Mouse (Mus musculus): Measurements from ENCODE around the gene Slc37a1. TPM values are rescaled to one million over a fixed set of nuclear protein-coding genes. Genes with fewer than 3 reads are reported as not detected.
"Not testable (repeated sequence)": the region's sequence is repeated elsewhere in the genome, so short reads cannot be mapped to it uniquely, and the experiment has no call there.

The Slc37a1 gene
- total RNA-seq, 2 experiments from 2014 or later = 8.2 to 9.9 TPM

- intact Hi-C loops (cut with DNase I) = loop anchor here (10.0 kb wide), 1 partner anchor 330 kb away; no protein-coding TSS in a partner anchor
- no peak for DNase-seq (ENCODE audit: low spot score in 2 of 2)
Measured at GRCm38 (mm10) chr17:31334509-31335260, 48.1 kb downstream of the Slc37a1 start.

- no peak for DNase-seq (ENCODE audit: low spot score in 2 of 2)
- intact Hi-C loops (cut with DNase I) = loop anchor here (10.0 kb wide), 1 partner anchor 329 kb away; no protein-coding TSS in a partner anchor
Measured at GRCm38 (mm10) chr17:31335344-31336080, 48.9 kb downstream of the Slc37a1 start.

GRCm38 (mm10) chr17:31339769-31340168, 53.2 kb downstream of the Slc37a1 start:
- intact Hi-C loops (cut with DNase I) = loop anchor here (10.0 kb wide), 1 partner anchor 325 kb away; no protein-coding TSS in a partner anchor
- DNase-seq (ENCODE audit: low spot score in 2 of 2) = no peak

GRCm38 (mm10) chr17:31342191-31342590, 55.6 kb downstream of the Slc37a1 start:
- intact Hi-C loops (cut with DNase I) = no loop called here
- no peak for DNase-seq (ENCODE audit: low spot score in 2 of 2)

GRCm38 (mm10) chr17:31344172-31344801, 57.7 kb downstream of the Slc37a1 start:
- DNase-seq (ENCODE audit: low spot score in 2 of 2) = peak; percentile 54 to 62
- intact Hi-C loops (cut with DNase I) = no loop called here

GRCm38 (mm10) chr17:31344816-31345215, 58.2 kb downstream of the Slc37a1 start:
- DNase-seq (ENCODE audit: low spot score in 2 of 2) = no peak
- intact Hi-C loops (cut with DNase I) = no loop called here

- intact Hi-C loops (cut with DNase I) = no loop called here
- DNase-seq (ENCODE audit: low spot score in 2 of 2) = no peak
Measured at GRCm38 (mm10) chr17:31348129-31348528, 61.5 kb downstream of the Slc37a1 start.

- intact Hi-C loops (cut with DNase I) = no loop called here
- peak; percentile 39 to 44 for DNase-seq (ENCODE audit: low spot score in 2 of 2)
Measured at GRCm38 (mm10) chr17:31349388-31349787, 62.8 kb downstream of the Slc37a1 start.

- intact Hi-C loops (cut with DNase I) = no loop called here
- DNase-seq (ENCODE audit: low spot score in 2 of 2) = no peak
Measured at GRCm38 (mm10) chr17:31351984-31352383, 65.4 kb downstream of the Slc37a1 start.

- intact Hi-C loops (cut with DNase I) = no loop called here
- DNase-seq (ENCODE audit: low spot score in 2 of 2) = peak in 1 of 2 experiments; percentile 26
Measured at GRCm38 (mm10) chr17:31353255-31353654, 66.7 kb downstream of the Slc37a1 start.

GRCm38 (mm10) chr17:31354684-31355083, 68.1 kb downstream of the Slc37a1 start:
- intact Hi-C loops (cut with DNase I); DNase-seq (ENCODE audit: low spot score in 2 of 2): not testable (repeated sequence)

- no peak for DNase-seq (ENCODE audit: low spot score in 2 of 2)
- intact Hi-C loops (cut with DNase I) = no loop called here
Measured at GRCm38 (mm10) chr17:31355792-31356502, 69.4 kb downstream of the Slc37a1 start.

GRCm38 (mm10) chr17:31360582-31360981, 74.0 kb downstream of the Slc37a1 start:
- DNase-seq (ENCODE audit: low spot score in 2 of 2) = no peak

GRCm38 (mm10) chr17:31365586-31366166, 79.1 kb downstream of the Slc37a1 start:
- DNase-seq (ENCODE audit: low spot score in 2 of 2) = no peak
- intact Hi-C loops (cut with DNase I) = no loop called here

More at GRCm38 (mm10) chr17:31360582-31360981, 74.0 kb downstream of the Slc37a1 start:
- intact Hi-C loops (cut with DNase I) = no loop called here

- intact Hi-C loops (cut with DNase I) = no loop called here
- no peak for DNase-seq (ENCODE audit: low spot score in 2 of 2)
Measured at GRCm38 (mm10) chr17:31370221-31370620, 83.6 kb downstream of the Slc37a1 start.

- DNase-seq (ENCODE audit: low spot score in 2 of 2) = no peak
- intact Hi-C loops (cut with DNase I) = no loop called here
Measured at GRCm38 (mm10) chr17:31370931-31371330, 84.3 kb downstream of the Slc37a1 start.

GRCm38 (mm10) chr17:31377961-31378360, 91.4 kb downstream of the Slc37a1 start:
- peak; percentile 55 to 72 for DNase-seq (ENCODE audit: low spot score in 2 of 2)
- intact Hi-C loops (cut with DNase I) = loop anchor here (1.0 to 2.0 kb wide), 2 partner anchors 70 to 115 kb away; no protein-coding TSS in a partner anchor

- DNase-seq (ENCODE audit: low spot score in 2 of 2) = peak in 1 of 2 experiments; percentile 40
- intact Hi-C loops (cut with DNase I) = loop anchor here (1.0 to 2.0 kb wide), 2 partner anchors 70 to 114 kb away; no protein-coding TSS in a partner anchor
Measured at GRCm38 (mm10) chr17:31378361-31378761, 91.8 kb downstream of the Slc37a1 start.

GRCm38 (mm10) chr17:31379086-31379485, 92.5 kb downstream of the Slc37a1 start:
- intact Hi-C loops (cut with DNase I) = loop anchor here (2.0 kb wide), 1 partner anchor 114 kb away; no protein-coding TSS in a partner anchor
- no peak for DNase-seq (ENCODE audit: low spot score in 2 of 2)
